Mouse (Mus musculus) midbrain, postnatal 0 days (tissue): ENCODE results near the gene Med10. TPM values are rescaled to one million over a fixed set of nuclear protein-coding genes. Genes with fewer than 3 reads are reported as not detected.

ENCODE experiments used
- ATAC-seq: fragments of 200-750 bp; cut with Nextera tagmentation; 2 replicates; pipeline ENCODE4 v1.8.0; 2017; ENCODE audit warnings: moderate number of reproducible peaks, mild to moderate bottlenecking, moderate TSS enrichment, moderate library complexity; ENCODE audit not compliant: low FRiP score
- DNase-seq: peaks from one replicate; pipeline ENCODE4 v3.0.0-alpha.2; 2015; ENCODE audit warnings: low spot score
- H3K27ac ChIP-seq: fragments of 300-500 bp; sonication (generic); 2 replicates; pipeline ENCODE4 v1.5.1; 2014; ENCODE audit warnings: low read depth, mild to moderate bottlenecking, low read length, mixed read lengths
- H3K27me3 ChIP-seq: fragments of 300-500 bp; sonication (generic); 2 replicates; pipeline ENCODE4 v1.6.1; 2014; ENCODE audit warnings: low read length, control low read depth, mixed read lengths; ENCODE audit not compliant: insufficient read depth
- H3K36me3 ChIP-seq: fragments of 300-500 bp; sonication (generic); 2 replicates; pipeline ENCODE4 v1.6.1; 2014; ENCODE audit warnings: low read length, control low read depth, mixed read lengths; ENCODE audit not compliant: insufficient read depth
- H3K4me1 ChIP-seq: fragments of 300-500 bp; sonication (generic); 2 replicates; pipeline ENCODE4 v1.6.1; 2014; ENCODE audit warnings: mild to moderate bottlenecking, control low read depth, antibody characterized with exemption, low read length, mixed read lengths; ENCODE audit not compliant: insufficient read depth
- H3K4me2 ChIP-seq: fragments of 300-500 bp; sonication (generic); 2 replicates; pipeline ENCODE4 v1.6.1; 2014; ENCODE audit warnings: low read depth, mild to moderate bottlenecking, low read length, mixed read lengths; ENCODE audit not compliant: poor library complexity, severe bottlenecking
- H3K4me3 ChIP-seq: fragments of 300-500 bp; sonication (generic); 2 replicates; pipeline ENCODE4 v1.5.1; 2014; ENCODE audit warnings: low read depth, mild to moderate bottlenecking, low read length, moderate library complexity
- H3K9ac ChIP-seq: fragments of 300-500 bp; sonication (generic); replicated peaks from 2 replicates; pipeline ENCODE4 v1.6.1; 2014; ENCODE audit warnings: mild to moderate bottlenecking, low read length, moderate library complexity, mixed read lengths; ENCODE audit not compliant: poor library complexity, severe bottlenecking
- H3K9me3 ChIP-seq: fragments of 300-500 bp; sonication (generic); 2 replicates; pipeline ENCODE4 v1.6.1; 2016; ENCODE audit warnings: low read length, control low read depth
- CTCF ChIP-seq: IDR thresholded peaks from 2 replicates; pipeline ENCODE4 v1.5.1; 2016; ENCODE audit warnings: antibody characterized with exemption, mild to moderate bottlenecking
- WGBS: fragments of 180-500 bp; shearing (Covaris S2); extraction: QIAGEN DNeasy Blood & Tissue Kit; methylation state at CpG from one replicate; pipeline ENCODE4 v1.1.7; 2014; 5-methylcytosine and 5-hydroxymethylcytosine counted together
- polyA plus RNA-seq: library from polyadenylated mRNA; unstranded; fragments of >200 nt; fragmentation: Nextera tagmentation; extraction: Ambion mirVana; gene quantifications from 2 replicates; pipeline ENCODE4 v1.2.1, GENCODE M21; 2015
- total RNA-seq: library from RNA; depleted of rRNA; stranded (reverse); fragments of >200 nt; gene quantifications from 2 replicates; pipeline ENCODE4 v1.2.3, GENCODE M21; 2014

Med10 gene
- total and polyA plus RNA-seq, 2 experiments from 2014 or later, result 50.5 to 143 TPM

DNA sequence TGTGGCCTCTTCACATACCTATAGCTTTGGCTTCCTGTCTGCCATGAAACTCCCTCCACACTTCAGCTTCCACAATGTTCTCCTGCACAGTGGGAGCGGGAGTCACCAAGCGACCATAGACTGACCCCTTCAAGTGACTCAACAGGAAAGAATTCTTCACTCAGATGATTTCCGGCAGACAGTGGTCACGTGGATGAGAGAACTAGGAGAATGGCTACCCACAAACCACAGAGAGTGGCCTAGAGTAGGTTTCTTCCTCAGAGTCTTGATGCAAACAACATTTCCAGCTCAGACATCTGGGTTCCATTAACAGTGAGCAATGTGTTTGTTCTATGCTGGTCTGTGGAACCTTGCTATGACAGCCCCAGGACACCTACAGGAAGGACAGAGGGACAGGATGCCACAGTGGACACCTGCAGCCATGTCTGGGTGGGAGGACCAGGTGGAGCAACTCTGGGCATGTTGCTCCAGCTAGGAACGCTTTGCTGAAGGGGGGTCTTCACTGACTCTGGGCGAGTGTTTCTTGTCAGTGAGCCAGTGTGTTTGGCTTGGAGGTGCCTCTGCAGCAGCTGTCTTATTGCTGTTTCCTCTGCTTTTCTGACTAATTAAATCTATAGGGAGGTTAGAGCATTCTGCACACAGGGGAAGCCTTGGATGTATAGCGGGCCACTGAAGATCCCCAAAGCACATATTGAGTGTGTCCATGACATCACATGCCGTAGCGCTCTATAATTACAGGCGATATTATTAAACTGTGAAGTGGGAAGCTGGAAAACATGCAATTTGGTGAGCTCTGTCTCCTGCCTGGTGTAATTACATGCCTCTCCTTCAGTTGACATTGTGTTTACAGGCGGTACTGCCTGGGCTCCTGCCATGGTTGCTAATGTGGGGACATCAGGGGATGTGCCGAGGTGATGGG, 31.4 kb upstream of the Med10 start:
- WGBS, result 73% methylated on average over 12 of the region's 12 CpGs
- H3K4me2 ChIP-seq, result no peak overlapping the region

GRCm38 (mm10) chr13:69772358-69772757, 29.8 kb upstream of the Med10 start:
- H3K4me2 ChIP-seq, result no peak overlapping the region
- H3K4me3 ChIP-seq, result no peak overlapping the region
- DNase-seq (no peak), ATAC-seq (no peak)
- H3K27ac ChIP-seq, result no peak overlapping the region
- H3K27me3 ChIP-seq, result no peaks in the 10 kb centered on the region
- H3K36me3 ChIP-seq, result no peaks in the 10 kb centered on the region
- H3K9ac ChIP-seq, result no peak overlapping the region
- 67% methylated on average over 4 of the region's 4 CpGs for WGBS
- no peaks in the 10 kb centered on the region for H3K9me3 ChIP-seq
- H3K4me1 ChIP-seq, result no peaks in the 10 kb centered on the region
- TF ChIP-seq CTCF, result no peak

More for the DNA sequence above, 31.4 kb upstream of the Med10 start:
- TF ChIP-seq CTCF, result no peak
- Histone ChIP-seq H3K27ac (no peak overlapping the region), H3K4me3 (no peak overlapping the region), H3K36me3 (no peaks in the 10 kb centered on the region), H3K9ac (no peak overlapping the region), H3K4me1 (no peaks in the 10 kb centered on the region), H3K9me3 (no peaks in the 10 kb centered on the region), H3K27me3 (no peaks in the 10 kb centered on the region)
- ATAC-seq, result peak; percentile 23; the same call in 1 of the 2 replicates
- DNase-seq, result no peak

DNA sequence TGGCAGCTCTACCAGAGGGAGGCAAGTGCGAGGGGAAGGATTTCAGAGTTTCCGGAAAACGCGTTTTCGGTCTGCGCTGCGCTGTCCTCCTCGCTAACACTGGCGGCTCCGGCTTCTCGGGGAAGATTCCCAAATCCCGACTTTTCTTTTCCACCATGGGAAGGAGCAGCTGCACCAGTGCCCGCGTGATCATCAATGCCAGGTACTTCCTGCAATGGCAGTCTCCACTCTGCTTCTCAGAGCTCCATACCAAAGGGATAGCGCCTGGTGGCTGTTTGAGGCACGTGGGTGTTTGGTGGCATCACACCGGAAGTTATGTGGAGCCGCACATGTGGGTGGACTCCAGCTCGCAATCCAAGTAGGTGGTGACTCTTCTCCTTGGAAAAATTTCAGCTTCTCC, 24.0 kb upstream of the Med10 start:
- no peak overlapping the region for H3K9ac ChIP-seq
- no peaks in the 10 kb centered on the region for H3K36me3 ChIP-seq
- H3K4me3 ChIP-seq, result no peak overlapping the region
- no peak overlapping the region for H3K4me2 ChIP-seq
- WGBS, result 93% methylated on average over 19 of the region's 19 CpGs
- H3K27ac ChIP-seq, result no peak overlapping the region
- TF ChIP-seq CTCF, result no peak
- H3K27me3 ChIP-seq, result no peaks in the 10 kb centered on the region
- ATAC-seq (no peak), DNase-seq (no peak)
- H3K9me3 ChIP-seq, result no peaks in the 10 kb centered on the region
- H3K4me1 ChIP-seq, result no peaks in the 10 kb centered on the region

DNA sequence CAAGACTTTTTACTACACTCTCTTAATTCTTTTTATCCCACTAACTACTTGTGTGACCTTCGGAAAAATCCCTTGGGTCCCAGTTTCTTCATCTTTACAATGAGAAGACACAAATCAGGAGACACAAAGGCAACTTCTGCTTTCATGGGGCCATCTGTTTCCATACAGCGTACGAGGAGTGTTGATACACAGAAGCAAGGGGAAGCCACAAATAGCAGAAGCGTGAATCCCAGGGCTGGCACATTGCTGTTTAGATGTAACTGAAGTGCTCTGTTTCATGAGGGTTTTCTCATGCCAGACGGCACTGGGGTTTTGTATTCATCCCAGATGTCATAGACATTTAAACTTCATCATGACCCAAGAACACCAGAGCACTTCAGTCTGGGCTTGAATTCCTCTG, 13.5 kb upstream of the Med10 start:
- ATAC-seq, result no peak
- no peaks in the 10 kb centered on the region for H3K27me3 ChIP-seq
- H3K4me1 ChIP-seq, result no peaks in the 10 kb centered on the region
- H3K27ac ChIP-seq, result no peak overlapping the region
- TF ChIP-seq CTCF, result no peak
- H3K9ac ChIP-seq, result no peak overlapping the region
- 82% methylated on average over 5 of the region's 5 CpGs for WGBS
- no peaks in the 10 kb centered on the region for H3K36me3 ChIP-seq
- no peak for DNase-seq
- H3K4me2 ChIP-seq, result no peak overlapping the region
- H3K9me3 ChIP-seq, result no peaks in the 10 kb centered on the region
- H3K4me3 ChIP-seq, result no peak overlapping the region

GRCm38 (mm10) chr13:69791814-69792213, 10.4 kb upstream of the Med10 start:
- Histone ChIP-seq H3K4me2 (no peak overlapping the region), H3K4me3 (no peak overlapping the region), H3K27me3 (no peaks in the 10 kb centered on the region), H3K36me3 (no peaks in the 10 kb centered on the region), H3K4me1 (no peaks in the 10 kb centered on the region), H3K27ac (no peak overlapping the region), H3K9ac (no peak overlapping the region), H3K9me3 (no peaks in the 10 kb centered on the region)
- ATAC-seq (no peak), DNase-seq (no peak)
- TF ChIP-seq CTCF, result no peak
- WGBS, result 90% methylated on average over 1 of the region's 1 CpGs

DNA sequence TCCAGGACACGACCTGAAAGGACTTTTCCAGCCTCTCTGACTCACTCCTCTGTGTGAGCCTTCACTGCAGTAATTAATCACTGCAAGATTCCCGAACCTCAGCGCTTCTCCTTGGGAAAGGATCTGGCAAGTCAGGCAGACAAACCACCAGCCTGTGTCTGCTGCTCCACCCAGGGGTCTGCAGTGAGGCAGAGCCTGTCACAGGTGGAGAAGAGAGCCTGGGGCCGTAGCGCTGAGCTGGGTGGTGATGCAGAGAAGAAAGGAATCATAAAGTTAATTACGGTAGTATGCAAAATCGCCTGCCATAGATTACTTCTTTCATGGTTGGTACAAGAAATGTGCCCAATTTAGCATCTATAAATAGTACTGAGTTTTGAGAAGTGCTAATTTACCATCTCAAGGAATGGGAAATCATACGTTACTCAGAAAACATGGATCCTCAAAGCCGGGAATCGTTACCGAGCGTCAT, 9.6 kb upstream of the Med10 start:
- H3K4me1 ChIP-seq, result no peaks in the 10 kb centered on the region
- peak; percentile 57 for DNase-seq
- no peak overlapping the region for H3K27ac ChIP-seq
- TF ChIP-seq CTCF, result no peak
- H3K9me3 ChIP-seq, result no peaks in the 10 kb centered on the region
- WGBS, result 46% methylated on average over 12 of the region's 12 CpGs
- ATAC-seq, result 0 out of 2 replicates have a peak, but pooled peaks have one; percentile 10
- no peaks in the 10 kb centered on the region for H3K27me3 ChIP-seq
- H3K9ac ChIP-seq, result no peak overlapping the region
- no peak overlapping the region for H3K4me3 ChIP-seq
- H3K36me3 ChIP-seq, result no peaks in the 10 kb centered on the region
- no peak overlapping the region for H3K4me2 ChIP-seq
